In the genomic region with DNA sequence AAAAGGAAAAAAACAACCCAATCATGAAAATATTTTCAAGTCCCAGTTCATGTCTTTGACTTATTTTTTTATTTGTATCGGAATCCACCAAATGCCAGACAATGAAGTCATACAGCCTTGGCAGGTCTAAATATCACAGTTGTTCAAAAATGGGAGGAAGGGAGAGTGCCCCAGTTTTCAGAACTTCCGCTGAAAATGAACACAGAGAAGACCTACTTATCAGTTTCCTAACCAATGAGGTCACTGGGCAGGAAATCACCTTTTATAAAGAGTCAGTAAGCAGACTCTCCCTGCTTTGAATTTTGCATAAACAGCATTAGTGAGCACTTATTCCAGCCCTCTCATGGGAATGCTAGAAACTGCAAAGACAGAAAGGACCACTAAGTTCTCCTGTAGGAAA, we compare ENCODE assay signal across 13 mouse cellular contexts.
DNase-seq lines count a peak whose midpoint lies in the region; ATAC-seq lines count a peak whose summit lies in the region.
"Had no signal": no experiment of that assay in that cellular context is flagged by ENCODE, and none has a peak within 500 bp of the region (broad histone marks: within the 10 kb centered on the region; RNA-seq: fewer than 3 reads in every experiment).

No protein-coding gene starts in this region.

- no peak overlapping the region for H3K4me2 ChIP-seq in limb, embryonic 12.5 days
- H3K4me2 ChIP-seq in liver, embryonic 13.5 days: no peak overlapping the region
- H3K4me2 ChIP-seq in midbrain, embryonic 15.5 days: no peak overlapping the region
- H3K4me2 ChIP-seq: neural tube, embryonic 12.5 days had no signal

- no peaks in the 10 kb centered on the region for H3K27me3 ChIP-seq in limb, embryonic 12.5 days
- H3K27me3 ChIP-seq in limb, embryonic 10.5 days (ENCODE audit: low read depth, poor library complexity, severe bottlenecking): no peaks in the 10 kb centered on the region
- no peaks in the 10 kb centered on the region for H3K27me3 ChIP-seq in liver, embryonic 13.5 days
- no peaks in the 10 kb centered on the region for H3K27me3 ChIP-seq in midbrain, embryonic 15.5 days (replicated peaks)
- H3K27me3 ChIP-seq: neural tube, embryonic 12.5 days had no signal

- H3K9me3 ChIP-seq in limb, embryonic 12.5 days: no peaks in the 10 kb centered on the region
- no peaks in the 10 kb centered on the region for H3K9me3 ChIP-seq in limb, embryonic 10.5 days (replicated peaks)
- no peaks in the 10 kb centered on the region for H3K9me3 ChIP-seq in liver, embryonic 13.5 days (replicated peaks)
- H3K9me3 ChIP-seq in midbrain, embryonic 15.5 days: no peaks in the 10 kb centered on the region
- H3K9me3 ChIP-seq: neural tube, embryonic 12.5 days had no signal

- H3K27ac ChIP-seq in limb, embryonic 12.5 days: 0 out of 2 replicates have a peak overlapping the region, but pooled peaks have one; percentile 31
- no peak overlapping the region for H3K27ac ChIP-seq in limb, embryonic 10.5 days
- peak overlapping the region; percentile 26 for H3K27ac ChIP-seq in liver, embryonic 13.5 days
- H3K27ac ChIP-seq in midbrain, embryonic 15.5 days: no peak overlapping the region
- H3K27ac ChIP-seq: layer of hippocampus, adult 2 months; neural tube, embryonic 12.5 days had no signal

- H3K4me1 ChIP-seq in limb, embryonic 12.5 days (replicated peaks): peaks cover 21% of the 10 kb centered on the region; the same call in 1 of the 2 replicates
- H3K4me1 ChIP-seq in limb, embryonic 10.5 days: peaks cover 33% of the 10 kb centered on the region
- H3K4me1 ChIP-seq in liver, embryonic 13.5 days (replicated peaks): peaks cover 42% of the 10 kb centered on the region
- H3K4me1 ChIP-seq in midbrain, embryonic 15.5 days: no peaks in the 10 kb centered on the region
- H3K4me1 ChIP-seq: neural tube, embryonic 12.5 days had no signal

- WGBS in limb, embryonic 12.5 days: 73% methylated on average over 2 of the region's 2 CpGs
- whole genome bisulfite sequencing in limb, embryonic 10.5 days: 74% methylated on average over 2 of the region's 2 CpGs
- WGBS in liver, embryonic 13.5 days (ENCODE audit: insufficient replicate concordance): 40% methylated on average over 2 of the region's 2 CpGs
- WGBS in midbrain, embryonic 15.5 days: 85% methylated on average over 2 of the region's 2 CpGs

- H3K4me3 ChIP-seq in limb, embryonic 12.5 days (replicated peaks): no peak overlapping the region
- no peak overlapping the region for H3K4me3 ChIP-seq in limb, embryonic 10.5 days
- H3K4me3 ChIP-seq in liver, embryonic 13.5 days (replicated peaks): no peak overlapping the region
- no peak overlapping the region for H3K4me3 ChIP-seq in midbrain, embryonic 15.5 days
- H3K4me3 ChIP-seq: layer of hippocampus, adult 2 months; neural tube, embryonic 12.5 days had no signal

- peak; percentile 38 to 58 for DNase-seq in heart, adult 18-20 months
- DNase-seq in heart, adult 11 months: no peak
- DNase-seq in limb, embryonic 10.5 days (ENCODE audit: low spot score): no peak
- peak; percentile 13 for DNase-seq in T-cell, adult 2 months (ENCODE audit: low spot score)
- DNase-seq in liver, embryonic 13.5 days: no peak
- no peak for DNase-seq in gastrocnemius, postnatal 4 days (ENCODE audit: low spot score in 2 of 2)
- DNase-seq: cerebellum, adult 2 months; forebrain, postnatal 0 days; right cerebral cortex, postnatal 25 days had no signal

- no peak overlapping the region for H3K9ac ChIP-seq in limb, embryonic 12.5 days (replicated peaks)
- H3K9ac ChIP-seq in liver, embryonic 13.5 days: no peak overlapping the region
- H3K9ac ChIP-seq in midbrain, embryonic 15.5 days: no peak overlapping the region
- H3K9ac ChIP-seq: forebrain, postnatal 0 days; neural tube, embryonic 12.5 days had no signal

- no peaks in the 10 kb centered on the region for H3K36me3 ChIP-seq in limb, embryonic 12.5 days
- H3K36me3 ChIP-seq in limb, embryonic 10.5 days: no peaks in the 10 kb centered on the region
- H3K36me3 ChIP-seq in liver, embryonic 13.5 days: no peaks in the 10 kb centered on the region
- no peaks in the 10 kb centered on the region for H3K36me3 ChIP-seq in midbrain, embryonic 15.5 days (replicated peaks)
- H3K36me3 ChIP-seq: neural tube, embryonic 12.5 days had no signal

- no peak for ATAC-seq in limb, embryonic 12.5 days (ENCODE audit: insufficient number of reproducible peaks, insufficient read depth, low FRiP score, low TSS enrichment, low read depth)
- ATAC-seq in liver, embryonic 13.5 days (ENCODE audit: low read depth): no peak
- no peak for ATAC-seq in midbrain, embryonic 15.5 days (replicated peaks)
- ATAC-seq: forebrain, postnatal 0 days had no signal

Comparison
In these comparisons a context has a peak if more than half of its experiments do, and no peak if none do; other contexts are left out.
1. DNase-seq: peak in heart, adult 18-20 months (2 of 2) and T-cell, adult 2 months (single experiment); none in heart, adult 11 months (single experiment), limb, embryonic 10.5 days (single experiment), liver, embryonic 13.5 days (single experiment) and gastrocnemius, postnatal 4 days (0 of 2).
2. H3K27ac ChIP-seq: peak in limb, embryonic 12.5 days (single experiment) and liver, embryonic 13.5 days (single experiment); none in limb, embryonic 10.5 days (single experiment) and midbrain, embryonic 15.5 days (single experiment).